Mouse (Mus musculus): Measurements from ENCODE around the gene Rras.

Gene Rras

GRCm38 (mm10) chr7:45053931-45054510 lies 36.3 kb downstream of the Rras start:
- peak; percentile 99 for DNase-seq

GRCm38 (mm10) chr7:45056329-45056971 lies 38.7 kb downstream of the Rras start:
- no peak for DNase-seq

- DNase-seq = no peak
These were observed 39.2 kb downstream of the Rras start for GRCm38 (mm10) chr7:45056972-45057348.

- no peak for DNase-seq
These were observed 41.1 kb downstream of the Rras start for GRCm38 (mm10) chr7:45058607-45059571.

DNA sequence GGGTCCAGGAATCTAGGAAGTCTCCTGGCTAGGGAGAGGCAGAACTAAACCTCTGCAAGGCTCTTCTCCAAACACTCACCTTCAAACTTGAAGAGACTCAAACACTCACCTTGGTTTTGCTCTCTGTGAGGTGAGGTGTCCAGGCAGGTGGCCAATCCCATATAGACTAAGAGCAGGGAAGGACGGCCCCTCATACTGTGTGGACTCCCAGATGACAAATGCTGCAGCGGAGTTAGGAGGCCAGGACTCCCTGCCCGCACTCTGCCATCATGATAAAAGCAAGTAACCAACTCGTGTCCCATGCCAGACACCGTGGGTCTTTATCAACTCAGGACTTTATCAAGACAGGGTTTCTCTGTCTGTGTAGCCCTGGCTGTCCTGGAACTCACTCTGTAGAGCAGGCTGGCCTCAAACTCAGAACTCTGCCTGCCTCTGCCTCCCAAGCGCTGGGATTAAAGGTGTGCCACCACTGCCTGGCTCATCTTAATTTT lies 42.9 kb downstream of the Rras start:
- no peak for DNase-seq

GRCm38 (mm10) chr7:45061532-45062075 lies 43.8 kb downstream of the Rras start:
- peak; percentile 85 for DNase-seq

DNA sequence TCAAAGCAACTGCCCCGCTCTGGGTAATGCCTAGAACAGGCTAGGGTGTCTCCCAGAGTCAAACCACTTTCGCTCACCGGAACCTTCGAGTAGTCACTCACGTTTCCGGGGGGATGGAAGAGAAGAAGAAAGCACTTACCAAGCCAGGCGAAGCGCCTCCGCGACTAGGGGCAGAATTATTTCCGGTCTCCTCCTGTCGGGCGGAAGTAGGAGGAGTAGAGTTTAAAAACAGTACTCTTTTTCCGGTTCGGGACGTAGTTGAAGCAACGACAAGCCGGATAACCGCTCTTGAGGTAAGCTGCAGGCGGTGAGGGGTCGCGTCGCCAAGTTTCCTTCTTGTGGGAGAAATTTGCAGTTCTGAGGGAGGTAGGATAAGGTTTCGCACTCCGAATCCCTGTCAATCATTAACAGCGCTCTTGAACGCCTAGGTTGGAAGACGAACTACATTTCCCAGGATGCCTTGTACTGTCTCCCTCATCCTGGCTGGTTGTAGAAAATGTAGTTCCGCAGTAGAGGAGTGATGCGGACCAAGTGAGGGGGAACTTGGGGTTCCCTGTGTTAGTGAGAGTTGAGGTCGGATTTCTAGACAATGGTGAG lies 44.6 kb downstream of the Rras start, which contains the start of the genes Nosip and Prrg2:
Nosip (plus strand) TSS at position 191 of the 597 bp plus-strand sequence.
Prrg2 (minus strand) TSS at position 439 of the 597 bp plus-strand sequence.
- DNase-seq = peak; percentile 96

GRCm38 (mm10) chr7:45067190-45067999 lies 49.6 kb downstream of the Rras start:
- no peak for DNase-seq

DNA sequence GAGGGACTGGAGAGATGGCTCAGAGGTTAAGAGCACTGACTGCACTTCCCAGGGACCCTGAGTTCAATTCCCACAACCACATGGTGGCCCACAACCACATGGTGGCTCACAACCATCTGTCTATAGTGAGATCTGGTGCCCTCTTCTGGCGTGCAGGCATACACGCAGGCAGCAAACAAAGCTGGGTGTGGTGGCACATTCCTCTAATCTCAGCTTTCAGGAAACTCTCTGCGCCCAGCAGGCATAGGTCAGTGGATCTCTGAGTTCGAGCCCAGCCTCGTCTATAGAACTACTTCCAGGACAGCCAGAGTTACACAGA lies 50.2 kb downstream of the Rras start:
- DNase-seq = peak; percentile 52

DNA sequence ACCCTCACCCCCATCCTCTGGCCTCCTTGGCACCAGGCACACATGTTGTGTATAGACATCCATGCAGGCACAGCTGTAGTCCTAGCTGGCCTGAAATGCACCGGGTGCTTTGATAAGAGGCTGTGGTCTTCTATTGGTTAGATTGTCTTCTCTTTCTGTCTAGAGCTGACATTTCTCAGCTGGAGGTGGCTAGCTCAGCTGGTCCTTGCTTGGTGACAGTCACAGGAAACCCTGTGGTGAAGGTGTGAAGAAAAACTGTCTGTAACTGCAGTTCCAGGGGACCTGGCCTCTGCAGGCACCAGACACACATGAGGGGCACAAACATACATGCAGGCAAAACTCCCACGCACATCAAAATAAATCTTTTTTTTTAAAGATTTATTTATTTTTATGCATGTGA lies 51.9 kb downstream of the Rras start:
- no peak for DNase-seq

Data from kidney, adult 11 months (tissue).